Mouse (Mus musculus) ZHBTc4 (cell line): ENCODE results near the gene Nod2.

Experiments used
- DNase-seq: peaks from one replicate; pipeline ENCODE4 v3.0.0-alpha.2; 2011; ENCODE audit warnings: low read depth, low spot score

Gene Nod2

GRCm38 (mm10) chr8:88675372-88676165 lies 28.5 kb downstream of the Nod2 start:
- DNase-seq = no peak

GRCm38 (mm10) chr8:88677071-88677470 lies 30.0 kb downstream of the Nod2 start:
- DNase-seq = no peak

- DNase-seq = no peak
Observed at GRCm38 (mm10) chr8:88680566-88680965, 33.5 kb downstream of the Nod2 start.

- no peak for DNase-seq
Observed at GRCm38 (mm10) chr8:88681046-88681445, 33.9 kb downstream of the Nod2 start.

- DNase-seq = no peak
Observed at GRCm38 (mm10) chr8:88683656-88684289, 36.7 kb downstream of the Nod2 start.

GRCm38 (mm10) chr8:88686226-88686905 lies 39.3 kb downstream of the Nod2 start:
- DNase-seq = no peak

- DNase-seq = no peak
Observed at GRCm38 (mm10) chr8:88686906-88687235, 39.8 kb downstream of the Nod2 start.

GRCm38 (mm10) chr8:88689151-88689550 lies 42.0 kb downstream of the Nod2 start:
- no peak for DNase-seq

GRCm38 (mm10) chr8:88689891-88690290 lies 42.8 kb downstream of the Nod2 start:
- no peak for DNase-seq

GRCm38 (mm10) chr8:88691342-88691948 lies 44.3 kb downstream of the Nod2 start:
- DNase-seq = no peak

GRCm38 (mm10) chr8:88691961-88692360 lies 44.8 kb downstream of the Nod2 start:
- DNase-seq = no peak

GRCm38 (mm10) chr8:88692866-88693265 lies 45.8 kb downstream of the Nod2 start:
- DNase-seq = no peak

GRCm38 (mm10) chr8:88693376-88693775 lies 46.3 kb downstream of the Nod2 start:
- no peak for DNase-seq

- no peak for DNase-seq
Observed at GRCm38 (mm10) chr8:88694291-88694690, 47.2 kb downstream of the Nod2 start.

- DNase-seq = no peak
Observed at GRCm38 (mm10) chr8:88696228-88696627, 49.1 kb downstream of the Nod2 start.

GRCm38 (mm10) chr8:88696721-88697641 lies 49.9 kb downstream of the Nod2 start, which contains the start of gene Cyld:
TSS of gene Cyld (plus strand) at chr8:88697028.
- DNase-seq = peak; percentile 99

- DNase-seq = no peak
Observed at GRCm38 (mm10) chr8:88697642-88698031, 50.5 kb downstream of the Nod2 start.

GRCm38 (mm10) chr8:88698048-88698447 lies 50.9 kb downstream of the Nod2 start:
- DNase-seq = peak; percentile 7

GRCm38 (mm10) chr8:88701611-88702010 lies 54.5 kb downstream of the Nod2 start:
- DNase-seq = peak; percentile 28

- no peak for DNase-seq
Observed at GRCm38 (mm10) chr8:88702816-88703215, 55.7 kb downstream of the Nod2 start.
